Mouse (Mus musculus): Measurements from ENCODE around the gene Sfmbt1. TPM values are rescaled to one million over a fixed set of nuclear protein-coding genes. Genes with fewer than 3 reads are reported as not detected.

The Sfmbt1 gene
- polyA plus RNA-seq, 1 experiment from 2014 or later, result 7.8 TPM

DNA sequence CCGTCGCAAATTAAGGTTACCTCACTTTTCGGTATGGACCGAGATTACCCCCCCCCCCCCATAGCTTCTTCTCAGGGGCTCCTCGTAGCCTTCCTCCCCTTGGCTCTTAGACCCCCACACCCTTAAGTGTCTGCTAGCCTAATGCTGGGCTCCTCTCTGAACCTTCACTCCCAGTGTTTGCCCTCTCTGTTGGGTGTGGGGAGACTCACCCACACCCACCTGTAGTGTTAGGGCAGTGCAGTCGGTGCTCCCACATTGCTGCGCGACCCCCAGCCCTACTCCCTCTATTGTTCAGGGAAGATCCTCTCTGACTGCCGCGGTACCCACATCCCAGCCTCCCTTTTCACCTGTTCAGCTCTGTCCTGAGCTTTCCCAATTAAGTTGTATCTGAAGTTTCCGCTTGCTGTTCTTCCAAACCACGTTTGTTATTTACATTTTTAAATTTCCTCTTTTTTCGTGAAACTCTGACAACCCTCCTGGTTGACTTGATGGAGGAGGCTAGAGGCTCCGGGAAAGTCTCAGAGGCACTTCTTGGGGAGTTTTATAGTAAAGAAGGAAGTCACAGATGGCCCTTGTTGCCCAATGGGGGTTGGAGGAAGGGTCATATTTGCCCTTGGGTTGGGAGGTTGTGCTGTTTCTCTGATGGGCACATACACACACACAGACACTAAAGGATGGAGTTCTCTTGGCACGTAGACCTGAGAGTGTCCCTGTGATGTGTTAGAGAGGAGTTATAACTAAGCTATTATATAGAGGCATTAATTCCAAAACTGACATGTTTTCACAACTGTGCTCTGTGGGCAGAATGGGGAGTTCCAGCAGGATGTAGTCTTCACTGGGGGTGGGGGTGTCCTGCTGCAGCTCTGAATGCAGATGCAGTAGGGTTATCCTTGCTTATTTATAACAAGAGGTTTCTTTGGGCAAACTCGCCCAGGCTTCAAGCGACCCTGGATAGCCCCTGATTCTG is 111.8 kb downstream of the Sfmbt1 start:
- Histone ChIP-seq H3K27me3 (no peaks in the 10 kb centered on the region), H3K27ac (peak overlapping the region; percentile 70), H3K4me1 (replicated peaks) (peaks cover 47% of the 10 kb centered on the region), H3K4me2 (peak overlapping the region; percentile 75), H3K4me3 (peak overlapping the region; percentile 99), H3K9ac (peak overlapping the region; percentile 94), H3K36me3 (no peaks in the 10 kb centered on the region), H3K9me3 (replicated peaks) (no peaks in the 10 kb centered on the region)
- WGBS, result 22% methylated on average over 17 of the region's 17 CpGs
- no peak; the same call in 1 of the 2 replicates for ATAC-seq (replicated peaks; ENCODE audit: insufficient number of reproducible peaks, insufficient read depth, low FRiP score, low read depth)

DNA sequence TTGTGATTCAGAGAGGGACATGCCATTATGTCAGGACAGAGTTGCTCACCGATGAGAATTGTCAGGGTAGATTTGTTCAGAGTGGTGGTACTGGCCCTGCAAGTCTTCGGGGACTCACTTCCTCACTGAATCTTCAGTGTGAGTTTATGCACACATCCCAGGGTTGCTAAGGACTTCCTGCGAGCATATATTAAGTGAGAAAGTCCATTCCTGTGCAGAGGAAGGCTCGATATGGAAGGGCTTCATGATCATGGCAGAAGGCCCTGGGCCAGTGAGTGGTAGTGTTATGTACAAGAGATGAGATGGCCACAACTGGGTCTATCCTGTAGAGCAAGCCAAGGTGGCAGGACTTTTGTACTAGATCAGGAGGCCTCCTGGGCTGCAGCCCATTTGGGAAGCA is 112.8 kb downstream of the Sfmbt1 start:
- H3K27me3 ChIP-seq, result no peaks in the 10 kb centered on the region
- 72% methylated on average over 4 of the region's 4 CpGs for WGBS
- H3K9ac ChIP-seq, result no peak overlapping the region
- H3K4me2 ChIP-seq, result no peak overlapping the region
- no peaks in the 10 kb centered on the region for H3K9me3 ChIP-seq (replicated peaks)
- no peak for ATAC-seq (replicated peaks; ENCODE audit: insufficient number of reproducible peaks, insufficient read depth, low FRiP score, low read depth)
- no peak overlapping the region for H3K4me3 ChIP-seq
- peaks cover 47% of the 10 kb centered on the region for H3K4me1 ChIP-seq (replicated peaks)
- peak overlapping the region; percentile 57; the same call in 1 of the 2 replicates for H3K27ac ChIP-seq
- H3K36me3 ChIP-seq, result no peaks in the 10 kb centered on the region

DNA sequence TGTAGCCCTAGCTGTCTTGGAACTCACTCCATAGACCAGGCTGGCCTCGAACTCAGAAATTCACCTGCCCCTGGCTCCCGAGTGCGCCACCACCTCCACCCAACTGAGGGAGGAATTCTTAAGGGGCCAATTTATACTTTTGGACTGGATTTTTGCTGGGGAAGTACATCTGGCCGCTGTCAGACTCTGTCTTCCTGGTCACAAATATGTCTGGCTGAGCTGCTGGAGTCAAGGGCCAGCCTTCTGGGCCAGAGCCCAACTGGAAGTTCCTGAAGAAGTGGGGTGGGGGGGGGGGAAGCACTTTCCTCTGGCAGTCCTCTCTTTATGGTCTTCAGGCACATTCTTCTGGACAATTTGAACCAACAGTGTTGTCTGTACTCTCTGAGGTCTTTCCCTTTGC is 113.4 kb downstream of the Sfmbt1 start:
- no peak overlapping the region for H3K4me3 ChIP-seq

DNA sequence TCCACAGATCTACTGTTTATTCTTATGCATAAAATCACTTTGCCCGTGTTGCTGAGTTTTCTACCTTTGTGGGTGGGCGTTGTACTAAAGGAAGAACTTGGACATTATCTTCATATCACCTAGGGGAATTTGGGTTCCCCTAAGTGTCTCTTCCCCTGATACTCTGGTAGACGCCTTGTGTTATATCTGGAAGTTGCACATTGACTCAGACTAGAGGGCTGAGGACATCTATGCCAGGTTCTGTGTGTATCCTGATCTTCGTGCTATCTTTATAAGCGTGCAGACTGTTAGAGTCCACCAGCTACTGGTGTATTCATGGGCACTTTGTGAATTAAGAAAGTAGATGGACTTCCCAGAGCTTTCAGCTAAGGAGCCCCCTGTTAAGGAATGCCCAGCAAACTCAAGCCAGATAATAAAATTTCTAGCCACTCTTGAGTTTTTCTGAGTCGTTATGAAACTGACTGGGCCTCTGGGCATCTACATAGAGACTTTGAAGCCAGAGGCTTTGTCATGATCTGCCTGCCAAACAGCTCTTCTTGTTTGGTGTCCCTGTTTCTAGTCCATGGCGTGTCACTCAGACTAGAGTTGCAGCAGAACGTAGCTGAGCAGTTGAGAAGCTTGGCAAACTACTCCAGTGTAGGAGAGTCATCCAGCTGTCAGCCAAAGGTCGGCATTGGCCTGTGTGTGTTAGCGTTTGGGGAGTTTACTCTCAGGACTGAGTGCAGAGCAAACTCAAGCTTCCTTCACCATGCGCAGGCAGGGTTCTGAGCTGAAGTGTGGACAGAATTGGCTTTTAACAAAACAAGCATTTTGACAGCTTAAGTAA is 114.2 kb downstream of the Sfmbt1 start:
- no peaks in the 10 kb centered on the region for H3K36me3 ChIP-seq
- H3K4me2 ChIP-seq, result peak overlapping the region; percentile 40
- 0 out of 2 replicates have a peak overlapping the region, but pooled peaks have one; percentile 0 for H3K4me3 ChIP-seq
- H3K4me1 ChIP-seq (replicated peaks), result peaks cover 49% of the 10 kb centered on the region
- no peaks in the 10 kb centered on the region for H3K9me3 ChIP-seq (replicated peaks)
- no peak overlapping the region for H3K9ac ChIP-seq
- WGBS, result 45% methylated on average over 11 of the region's 11 CpGs
- no peak for ATAC-seq (replicated peaks; ENCODE audit: insufficient number of reproducible peaks, insufficient read depth, low FRiP score, low read depth)
- no peaks in the 10 kb centered on the region for H3K27me3 ChIP-seq
- H3K27ac ChIP-seq, result peak overlapping the region; percentile 57

More for the DNA sequence above, 113.4 kb downstream of the Sfmbt1 start:
- H3K4me2 ChIP-seq, result no peak overlapping the region; the same call in 1 of the 2 replicates
- H3K36me3 ChIP-seq, result no peaks in the 10 kb centered on the region
- H3K4me1 ChIP-seq (replicated peaks), result peaks cover 48% of the 10 kb centered on the region
- H3K9me3 ChIP-seq (replicated peaks), result no peaks in the 10 kb centered on the region
- ATAC-seq (replicated peaks; ENCODE audit: insufficient number of reproducible peaks, insufficient read depth, low FRiP score, low read depth), result no peak
- no peaks in the 10 kb centered on the region for H3K27me3 ChIP-seq
- no peak overlapping the region for H3K9ac ChIP-seq
- WGBS, result 62% methylated on average over 4 of the region's 4 CpGs
- H3K27ac ChIP-seq, result peak overlapping the region; percentile 57

DNA sequence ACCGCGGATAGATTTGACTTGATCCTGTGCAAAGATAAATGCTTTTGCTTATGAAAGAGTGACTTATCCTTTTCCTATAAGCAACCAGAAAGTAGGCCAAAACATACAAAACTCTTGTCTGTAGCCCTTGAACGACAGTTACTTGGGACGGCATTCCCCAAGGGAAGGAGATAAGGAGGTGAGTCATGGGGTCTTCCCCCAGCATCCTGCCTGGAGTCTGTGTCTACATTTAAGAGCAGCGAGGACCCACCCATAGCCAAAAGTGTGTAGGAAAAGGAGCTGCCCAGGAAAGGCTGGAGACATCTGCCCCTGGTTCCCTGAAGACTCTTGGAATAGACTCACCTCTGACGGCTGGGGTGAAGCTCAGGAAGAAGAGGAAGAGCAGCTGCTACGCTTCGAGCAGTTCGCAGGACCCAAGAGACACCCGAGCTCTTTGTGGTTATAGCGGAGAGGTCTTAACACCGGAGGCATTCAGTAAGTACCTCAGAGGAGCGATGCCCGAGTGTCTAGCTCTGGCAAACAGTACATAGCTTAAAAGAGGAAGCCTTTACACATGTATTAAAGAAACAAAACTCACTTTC is 122.9 kb downstream of the Sfmbt1 start:
- Histone ChIP-seq H3K9me3 (replicated peaks) (no peaks in the 10 kb centered on the region), H3K4me3 (no peak overlapping the region), H3K36me3 (no peaks in the 10 kb centered on the region), H3K27me3 (no peaks in the 10 kb centered on the region), H3K4me1 (replicated peaks) (peaks cover 13% of the 10 kb centered on the region), H3K9ac (no peak overlapping the region), H3K27ac (no peak overlapping the region), H3K4me2 (no peak overlapping the region)
- no peak for ATAC-seq (replicated peaks; ENCODE audit: insufficient number of reproducible peaks, insufficient read depth, low FRiP score, low read depth)
- WGBS, result 65% methylated on average over 14 of the region's 14 CpGs

DNA sequence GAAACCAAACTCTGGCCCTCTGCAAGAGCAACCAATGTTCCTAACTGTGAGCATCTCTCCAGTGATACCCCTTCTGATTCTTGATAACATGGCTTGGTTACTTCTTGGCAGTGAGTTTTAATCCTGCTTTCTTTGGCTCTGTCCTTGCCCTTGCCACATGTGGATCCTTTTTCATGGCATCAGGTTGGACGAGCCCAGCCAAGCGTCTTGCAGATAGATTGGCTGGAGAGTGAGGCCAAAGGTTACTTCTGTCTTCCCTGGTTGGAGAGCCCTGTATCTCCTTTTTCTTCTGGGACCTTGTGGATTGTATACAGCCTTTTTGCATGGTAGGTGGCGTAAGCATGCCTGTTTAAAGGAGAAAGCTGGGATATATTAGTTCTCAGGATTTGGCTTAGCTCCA is 129.1 kb downstream of the Sfmbt1 start:
- H3K4me3 ChIP-seq, result no peak overlapping the region
- no peak for ATAC-seq (replicated peaks; ENCODE audit: insufficient number of reproducible peaks, insufficient read depth, low FRiP score, low read depth)
- no peak overlapping the region for H3K9ac ChIP-seq
- no peaks in the 10 kb centered on the region for H3K36me3 ChIP-seq
- no peak overlapping the region for H3K4me2 ChIP-seq
- H3K4me1 ChIP-seq (replicated peaks), result no peaks in the 10 kb centered on the region
- WGBS, result 86% methylated on average over 3 of the region's 3 CpGs
- no peak overlapping the region for H3K27ac ChIP-seq
- H3K9me3 ChIP-seq (replicated peaks), result no peaks in the 10 kb centered on the region
- H3K27me3 ChIP-seq, result no peaks in the 10 kb centered on the region

DNA sequence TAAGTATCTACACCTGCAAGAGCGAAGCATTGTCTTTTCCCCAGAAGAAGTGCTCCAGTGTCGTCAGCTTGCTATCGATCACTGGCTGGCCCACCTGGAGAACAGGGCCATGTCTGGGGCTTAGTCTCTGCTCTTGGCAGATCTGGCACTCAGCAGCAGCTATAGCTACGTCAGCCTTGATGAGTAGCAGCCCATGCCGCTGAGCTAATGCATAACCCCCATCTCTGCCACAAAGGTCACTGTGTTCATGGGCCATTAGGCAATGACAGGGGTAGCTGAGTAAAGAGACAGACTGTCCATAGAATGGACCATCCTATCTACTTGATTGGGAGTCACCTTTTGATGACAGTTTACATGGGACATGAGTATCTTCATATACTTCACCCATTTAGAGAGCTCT is 135.9 kb downstream of the Sfmbt1 start:
- Histone ChIP-seq H3K36me3 (no peaks in the 10 kb centered on the region), H3K4me1 (replicated peaks) (no peaks in the 10 kb centered on the region), H3K4me3 (no peak overlapping the region), H3K9me3 (replicated peaks) (no peaks in the 10 kb centered on the region), H3K27ac (no peak overlapping the region), H3K4me2 (no peak overlapping the region), H3K9ac (no peak overlapping the region), H3K27me3 (no peaks in the 10 kb centered on the region)
- 88% methylated on average over 5 of the region's 5 CpGs for WGBS
- ATAC-seq (replicated peaks; ENCODE audit: insufficient number of reproducible peaks, insufficient read depth, low FRiP score, low read depth), result no peak

DNA sequence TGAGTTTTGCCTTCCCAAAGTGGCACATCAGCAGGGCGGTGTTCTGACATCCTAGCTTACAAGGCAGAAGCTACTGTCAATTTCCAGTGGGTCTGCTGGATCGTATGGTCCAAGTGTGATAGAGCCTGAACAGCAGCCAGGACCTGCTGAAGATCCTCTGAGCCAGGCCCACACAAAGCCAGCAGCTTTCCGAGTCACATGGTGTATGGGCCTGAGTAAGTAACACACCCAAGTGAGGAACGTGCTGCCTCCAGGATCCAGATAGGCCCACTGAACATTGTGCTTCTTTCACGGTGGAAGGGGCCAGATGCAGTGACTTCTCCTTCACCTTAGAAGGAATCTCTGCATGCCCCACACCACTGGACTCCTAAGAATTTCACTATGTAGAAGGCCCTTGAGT is 137.7 kb downstream of the Sfmbt1 start:
- H3K36me3 ChIP-seq, result no peaks in the 10 kb centered on the region
- no peak overlapping the region for H3K4me3 ChIP-seq
- no peaks in the 10 kb centered on the region for H3K27me3 ChIP-seq
- no peak overlapping the region for H3K4me2 ChIP-seq
- no peak overlapping the region for H3K27ac ChIP-seq
- whole genome bisulfite sequencing, result 79% methylated on average over 5 of the region's 5 CpGs
- no peaks in the 10 kb centered on the region for H3K4me1 ChIP-seq (replicated peaks)
- no peaks in the 10 kb centered on the region for H3K9me3 ChIP-seq (replicated peaks)
- no peak overlapping the region for H3K9ac ChIP-seq
- no peak for ATAC-seq (replicated peaks; ENCODE audit: insufficient number of reproducible peaks, insufficient read depth, low FRiP score, low read depth)

DNA sequence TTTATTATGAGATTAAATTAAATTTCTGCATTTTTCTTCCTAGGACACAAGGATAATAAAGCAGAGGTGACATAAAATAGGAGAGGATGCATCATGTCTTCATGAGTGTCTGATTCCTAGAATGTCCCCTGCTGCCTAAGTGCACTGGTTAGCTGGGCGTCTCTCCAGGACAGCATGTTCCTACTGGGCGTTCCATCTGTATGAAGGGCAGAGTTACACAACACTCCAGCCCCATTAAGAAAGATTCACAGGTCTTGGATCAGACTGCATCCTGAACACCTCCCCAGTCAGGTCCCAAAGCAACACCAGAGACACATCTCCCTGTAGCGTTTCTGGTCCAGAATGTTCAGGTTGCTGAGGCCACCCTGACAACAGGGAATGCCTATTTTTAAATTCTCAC is 140.7 kb downstream of the Sfmbt1 start:
- H3K27me3 ChIP-seq, result no peaks in the 10 kb centered on the region
- WGBS, result 91% methylated on average over 3 of the region's 3 CpGs
- no peak overlapping the region for H3K27ac ChIP-seq
- no peaks in the 10 kb centered on the region for H3K36me3 ChIP-seq
- H3K4me1 ChIP-seq (replicated peaks), result no peaks in the 10 kb centered on the region
- no peaks in the 10 kb centered on the region for H3K9me3 ChIP-seq (replicated peaks)
- no peak overlapping the region for H3K4me2 ChIP-seq
- H3K9ac ChIP-seq, result no peak overlapping the region
- H3K4me3 ChIP-seq, result no peak overlapping the region
- no peak for ATAC-seq (replicated peaks; ENCODE audit: insufficient number of reproducible peaks, insufficient read depth, low FRiP score, low read depth)

DNA sequence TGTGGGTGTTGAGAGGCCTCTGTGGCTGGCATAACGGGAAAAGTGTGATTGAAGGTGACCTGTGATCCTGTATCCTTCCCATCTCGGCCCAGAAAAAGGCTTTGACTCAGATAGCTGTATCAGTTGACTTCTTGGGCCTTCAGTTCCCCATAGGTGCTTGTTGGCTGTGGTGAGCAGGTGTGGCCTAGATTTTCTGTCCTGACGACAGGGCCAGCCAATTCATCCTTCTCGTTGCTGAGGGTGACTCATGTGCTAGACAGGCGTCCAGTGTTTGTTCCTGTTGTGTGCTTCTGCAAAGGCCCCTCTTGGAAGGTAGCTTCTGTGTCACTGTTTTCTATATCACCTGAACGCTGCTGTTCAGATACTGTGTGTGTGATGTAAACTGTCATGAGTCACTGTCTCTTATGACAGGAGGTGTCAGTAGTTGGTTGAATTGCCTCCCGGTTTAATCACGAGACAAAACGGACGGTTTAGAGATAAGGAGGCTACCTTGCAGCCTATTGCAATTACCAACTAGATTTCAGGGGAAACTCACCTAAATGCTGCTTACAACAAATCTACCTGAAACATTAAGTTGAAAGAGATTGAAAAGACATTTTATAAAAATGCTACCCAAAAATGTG is 142.3 kb downstream of the Sfmbt1 start:
- H3K9ac ChIP-seq, result no peak overlapping the region
- ATAC-seq (replicated peaks; ENCODE audit: insufficient number of reproducible peaks, insufficient read depth, low FRiP score, low read depth), result no peak
- no peaks in the 10 kb centered on the region for H3K27me3 ChIP-seq
- 0 out of 2 replicates have a peak, but pooled peaks cover 3% of the 10 kb centered on the region for H3K4me1 ChIP-seq (replicated peaks)
- H3K9me3 ChIP-seq (replicated peaks), result no peaks in the 10 kb centered on the region
- 49% methylated on average over 10 of the region's 10 CpGs for WGBS
- H3K4me2 ChIP-seq, result no peak overlapping the region
- H3K27ac ChIP-seq, result no peak overlapping the region
- H3K36me3 ChIP-seq, result no peaks in the 10 kb centered on the region
- H3K4me3 ChIP-seq, result no peak overlapping the region

DNA sequence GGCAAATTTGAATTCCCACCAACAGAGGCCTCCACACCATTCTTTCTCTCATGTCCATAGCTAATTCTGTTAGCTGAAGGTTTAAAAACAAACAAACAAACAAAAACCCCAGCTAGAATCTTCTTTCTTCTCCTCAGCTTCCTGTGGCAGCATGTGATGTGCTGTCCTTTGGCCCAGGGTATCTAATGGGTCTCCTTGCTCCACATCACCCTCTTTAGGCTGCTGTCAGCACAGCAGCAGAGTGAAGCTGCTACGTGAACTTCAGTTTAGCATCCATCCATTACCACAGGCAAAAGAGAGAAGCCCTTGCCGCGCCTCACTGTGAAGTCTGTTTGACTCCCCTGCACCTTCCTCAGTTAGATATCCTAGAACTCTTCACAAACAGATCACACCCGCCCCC is 143.3 kb downstream of the Sfmbt1 start:
- Histone ChIP-seq H3K9ac (no peak overlapping the region), H3K4me1 (replicated peaks) (0 out of 2 replicates have a peak, but pooled peaks cover 3% of the 10 kb centered on the region), H3K4me2 (no peak overlapping the region), H3K27ac (no peak overlapping the region), H3K4me3 (no peak overlapping the region), H3K36me3 (no peaks in the 10 kb centered on the region), H3K9me3 (replicated peaks) (no peaks in the 10 kb centered on the region), H3K27me3 (no peaks in the 10 kb centered on the region)
- no peak for ATAC-seq (replicated peaks; ENCODE audit: insufficient number of reproducible peaks, insufficient read depth, low FRiP score, low read depth)
- 72% methylated on average over 4 of the region's 4 CpGs for WGBS
